Mouse (Mus musculus) myocyte (in vitro differentiated cells): ENCODE results near the gene Ctsr. TPM values are rescaled to one million over a fixed set of nuclear protein-coding genes. Genes with fewer than 3 reads are reported as not detected.
"Not testable (repeated sequence)": the region's sequence is repeated elsewhere in the genome, so short reads cannot be mapped to it uniquely, and the experiment has no call there.

Source experiments
- H3K27me3 ChIP-seq: one replicate; pipeline ENCODE4 v1.6.1; 2011; ENCODE audit not compliant: control insufficient read depth, insufficient read depth, insufficient read length
- H3K36me3 ChIP-seq: one replicate; pipeline ENCODE4 v1.6.1; 2011; ENCODE audit not compliant: control insufficient read depth, insufficient read depth
- H3K4me2 ChIP-seq: one replicate; pipeline ENCODE4 v1.6.1; 2011; ENCODE audit warnings: low read depth, control low read depth
- H3K4me3 ChIP-seq: one replicate; pipeline ENCODE4 v1.5.1; 2011; ENCODE audit warnings: mild to moderate bottlenecking, control low read depth, moderate library complexity
- H3K79me2 ChIP-seq: one replicate; pipeline ENCODE4 v1.6.1; 2011; ENCODE audit not compliant: control insufficient read depth, insufficient read depth
- H3ac ChIP-seq: one replicate; pipeline ENCODE4 v1.6.1; 2011; ENCODE audit not compliant: control insufficient read depth, insufficient read length
- CEBPB ChIP-seq: IDR thresholded peaks from 2 replicates; pipeline ENCODE4 v1.6.1; 2011; ENCODE audit warnings: mild to moderate bottlenecking, moderate library complexity; ENCODE audit not compliant: poor library complexity, insufficient read depth, severe bottlenecking
- E2F4 ChIP-seq: IDR thresholded peaks from one replicate; pipeline ENCODE4 v1.6.1; 2011; ENCODE audit warnings: mild to moderate bottlenecking, control low read depth, moderate library complexity; ENCODE audit not compliant: insufficient read depth
- MAX ChIP-seq: IDR thresholded peaks from one replicate; pipeline ENCODE4 v1.6.1; 2011; ENCODE audit warnings: low read depth, mild to moderate bottlenecking, control low read depth
- MYOD1 ChIP-seq, 3 experiments: IDR thresholded peaks; one replicate each; pipeline ENCODE4 v1.6.1; 2011; ENCODE audit warnings: control low read depth in 2 of 3, low read depth in 2 of 3, mild to moderate bottlenecking in 2 of 3, moderate library complexity in 1 of 3; ENCODE audit not compliant: insufficient read length in 2 of 3, control insufficient read depth in 1 of 3
- MYOG ChIP-seq, 3 experiments: IDR thresholded peaks; one replicate each; pipeline ENCODE4 v1.6.1; 2011; ENCODE audit warnings: control low read depth in 2 of 3, low read depth in 2 of 3, mild to moderate bottlenecking in 2 of 3; ENCODE audit not compliant: insufficient read length in 2 of 3, control insufficient read depth in 1 of 3, insufficient read depth in 1 of 3
- POLR2A ChIP-seq: IDR thresholded peaks from one replicate; pipeline ENCODE4 v1.6.1; 2011; ENCODE audit warnings: low read depth, mild to moderate bottlenecking, control low read depth, moderate library complexity; ENCODE audit not compliant: insufficient read length
- POLR2AphosphoS2 ChIP-seq: IDR thresholded peaks from one replicate; pipeline ENCODE4 v1.6.1; 2011; ENCODE audit warnings: low read depth, control low read depth; ENCODE audit not compliant: insufficient read length
- REST ChIP-seq: IDR thresholded peaks from one replicate; pipeline ENCODE4 v1.6.1; 2011; ENCODE audit warnings: mild to moderate bottlenecking, control low read depth, moderate library complexity; ENCODE audit not compliant: insufficient read depth, insufficient read length
- SRF ChIP-seq: IDR thresholded peaks from one replicate; pipeline ENCODE4 v1.6.1; 2011; ENCODE audit warnings: low read depth; ENCODE audit not compliant: control insufficient read depth, insufficient read length
- TCF12 ChIP-seq: IDR thresholded peaks from one replicate; pipeline ENCODE4 v1.6.1; 2011; ENCODE audit warnings: mild to moderate bottlenecking, control low read depth; ENCODE audit not compliant: poor library complexity, insufficient read depth, severe bottlenecking
- TCF3 ChIP-seq: IDR thresholded peaks from one replicate; pipeline ENCODE4 v1.6.1; 2011; ENCODE audit warnings: low read depth, control low read depth; ENCODE audit not compliant: insufficient read length
- USF1 ChIP-seq: IDR thresholded peaks from one replicate; pipeline ENCODE4 v1.6.1; 2011; ENCODE audit warnings: low read depth, mild to moderate bottlenecking, control low read depth, moderate library complexity
- polyA plus RNA-seq: library from polyadenylated mRNA; unstranded; fragments of >200 nt; fragmentation: generic; extraction: Trizol; gene quantifications from one replicate; pipeline ENCODE4 v1.2.1, GENCODE M21; 2012; ENCODE audit warnings: missing spikeins

Ctsr gene
- polyA plus RNA-seq, result not detected

DNA sequence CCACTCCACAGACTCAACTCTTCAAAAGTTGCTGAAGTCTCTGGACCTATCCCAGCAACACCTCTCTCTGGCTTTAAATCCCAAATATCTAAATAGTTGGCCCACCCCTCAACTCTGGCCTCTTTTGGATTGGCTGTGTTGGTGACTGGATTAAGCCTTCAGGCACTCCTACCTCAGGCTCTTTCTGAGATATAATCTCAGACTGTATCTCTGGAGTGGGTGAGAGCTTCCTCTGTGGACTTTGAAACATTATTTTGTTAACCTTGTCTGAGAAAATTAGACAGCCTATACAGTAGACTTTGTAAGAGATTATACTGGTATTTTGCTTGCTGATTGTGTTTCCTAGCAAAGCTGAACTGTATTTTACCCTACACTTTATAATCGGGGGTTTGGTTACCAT, at the start of gene Ctsr:
Gene Ctsr (minus strand): TSS at position 101 of the 400 bp plus-strand sequence.
- no peaks in the 10 kb centered on the region for H3K36me3 ChIP-seq
- no peak for TF ChIP-seq POLR2AphosphoS2
- TF ChIP-seq SRF, result no peak
- TF ChIP-seq USF1, result no peak
- no peak for TF ChIP-seq REST
- no peak for TF ChIP-seq CEBPB
- no peak for TF ChIP-seq POLR2A
- TF ChIP-seq MAX, result no peak
- TF ChIP-seq TCF3, result no peak
- TF ChIP-seq MYOG (IDR thresholded peaks at IDR 0.05; ENCODE audit: control insufficient read depth in 1 of 3, insufficient read depth in 1 of 3, insufficient read length in 2 of 3, low read depth in 2 of 3), result no peak
- no peak for TF ChIP-seq MYOD1 (IDR thresholded peaks at IDR 0.05; ENCODE audit: control insufficient read depth in 1 of 3, insufficient read length in 2 of 3, low read depth in 2 of 3)
- no peak for TF ChIP-seq E2F4
- no peak for TF ChIP-seq TCF12
- H3K4me3 ChIP-seq, result no peak within 1 kb of the TSS
- no peaks in the 10 kb centered on the region for H3K27me3 ChIP-seq
- no peaks in the 10 kb centered on the region for H3K79me2 ChIP-seq
- H3K4me2 ChIP-seq, result no peak within 1 kb of the TSS
- H3ac ChIP-seq, result no peak within 1 kb of the TSS

GRCm38 (mm10) chr13:61203310-61203709, 39.3 kb upstream of the Ctsr start, which contains the start of gene Cts6:
Gene Cts6 (minus strand): TSS chr13:61203410.
- Histone ChIP-seq H3K4me3 (no peak within 1 kb of the TSS), H3K27me3 (no peaks in the 10 kb centered on the region), H3K36me3 (no peaks in the 10 kb centered on the region), H3ac (no peak within 1 kb of the TSS), H3K79me2 (no peaks in the 10 kb centered on the region), H3K4me2 (no peak within 1 kb of the TSS)
- TF ChIP-seq MAX (no peak), TCF3 (no peak), TCF12 (no peak), USF1 (no peak), SRF (no peak), E2F4 (no peak), CEBPB (no peak), MYOG (IDR thresholded peaks at IDR 0.05; ENCODE audit: control insufficient read depth in 1 of 3, insufficient read depth in 1 of 3, insufficient read length in 2 of 3, low read depth in 2 of 3) (no peak), MYOD1 (IDR thresholded peaks at IDR 0.05; ENCODE audit: control insufficient read depth in 1 of 3, insufficient read length in 2 of 3, low read depth in 2 of 3) (no peak), REST (no peak), POLR2A (no peak), POLR2AphosphoS2 (no peak)

DNA sequence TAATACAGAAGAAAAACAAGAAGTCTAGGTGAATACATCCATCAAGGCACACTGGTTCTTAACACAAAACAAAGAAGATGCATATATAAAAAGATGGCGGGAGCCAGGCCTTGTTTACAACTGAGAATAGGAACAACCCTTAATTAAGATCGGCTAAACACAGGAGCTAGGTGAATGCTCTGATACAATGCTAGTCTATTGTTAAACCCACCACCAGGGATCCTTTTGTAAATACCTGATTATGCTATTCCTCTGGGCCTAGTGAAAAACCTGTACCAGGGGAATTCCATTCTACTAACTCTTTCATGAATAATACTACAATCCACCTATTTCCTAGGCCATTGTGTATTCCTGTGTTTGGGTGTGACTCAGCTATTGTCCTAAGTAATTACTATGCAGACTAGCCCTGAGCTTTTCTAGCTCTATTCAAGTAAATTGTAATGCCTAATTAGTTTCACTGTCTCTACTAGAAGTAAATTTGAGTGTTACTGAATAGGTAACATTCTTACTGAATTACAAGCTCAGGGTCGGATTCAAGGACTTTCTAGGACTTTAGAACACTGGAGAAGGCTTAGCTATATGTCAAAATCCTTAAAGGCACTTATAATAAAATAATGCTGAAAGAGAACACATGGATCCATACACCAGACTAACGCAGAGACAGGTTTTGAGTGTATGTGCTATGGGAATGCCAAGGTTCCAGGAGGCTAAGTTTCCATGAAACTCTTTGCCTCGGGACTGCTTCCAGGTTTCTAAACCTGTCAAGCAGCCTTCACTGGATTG, 21.3 kb upstream of the Ctsr start:
- not testable (repeated sequence) for H3K27me3 ChIP-seq, H3K36me3 ChIP-seq, H3ac ChIP-seq, H3K79me2 ChIP-seq, H3K4me2 ChIP-seq, H3K4me3 ChIP-seq

- no peaks in the 10 kb centered on the region for H3K27me3 ChIP-seq
Measured at GRCm38 (mm10) chr13:61164622-61165021, 566 bp upstream of the Ctsr start.

More at GRCm38 (mm10) chr13:61164622-61165021, 566 bp upstream of the Ctsr start:
- H3ac ChIP-seq, result no peak overlapping the region
- H3K36me3 ChIP-seq, result no peaks in the 10 kb centered on the region
- no peaks in the 10 kb centered on the region for H3K79me2 ChIP-seq
- H3K4me2 ChIP-seq, result no peak overlapping the region
- no peak overlapping the region for H3K4me3 ChIP-seq
- TF ChIP-seq POLR2A (no peak), REST (no peak), POLR2AphosphoS2 (no peak), E2F4 (no peak), MYOG (IDR thresholded peaks at IDR 0.05; ENCODE audit: control insufficient read depth in 1 of 3, insufficient read depth in 1 of 3, insufficient read length in 2 of 3, low read depth in 2 of 3) (no peak), CEBPB (no peak), TCF3 (no peak), MAX (no peak), TCF12 (no peak), USF1 (no peak), MYOD1 (IDR thresholded peaks at IDR 0.05; ENCODE audit: control insufficient read depth in 1 of 3, insufficient read length in 2 of 3, low read depth in 2 of 3) (no peak), SRF (no peak)

Other genes with a start within 250 kb of the Ctsr start
- gene Gm49393, start 228.7 kb downstream of the Ctsr start, polyA plus RNA-seq, result 0.44 TPM
- gene Gm49391, start 227.7 kb downstream of the Ctsr start, polyA plus RNA-seq, result 0.76 TPM
- gene Ctla2a, start 227.6 kb downstream of the Ctsr start, polyA plus RNA-seq, result 10.3 TPM
- not detected for gene Tpbpa, start 222.3 kb downstream of the Ctsr start, polyA plus RNA-seq
- not detected for gene Ctsj, start 158.3 kb downstream of the Ctsr start, polyA plus RNA-seq
- gene Ctsq, start 123.6 kb downstream of the Ctsr start, polyA plus RNA-seq, result not detected
- not detected for gene Cts6, start 39.2 kb upstream of the Ctsr start, polyA plus RNA-seq
- gene Cts8, start 91.1 kb upstream of the Ctsr start, polyA plus RNA-seq, result not detected
- not detected for gene Gm49398, start 124.6 kb upstream of the Ctsr start, polyA plus RNA-seq
- gene Cts7, start 193.9 kb upstream of the Ctsr start, polyA plus RNA-seq, result not detected